Mouse (Mus musculus): ENCODE measurements around the gene Syt17.
A peak's percentile ranks its signal among the peaks of the same experiment; 100 is the strongest.

Syt17 gene

DNA sequence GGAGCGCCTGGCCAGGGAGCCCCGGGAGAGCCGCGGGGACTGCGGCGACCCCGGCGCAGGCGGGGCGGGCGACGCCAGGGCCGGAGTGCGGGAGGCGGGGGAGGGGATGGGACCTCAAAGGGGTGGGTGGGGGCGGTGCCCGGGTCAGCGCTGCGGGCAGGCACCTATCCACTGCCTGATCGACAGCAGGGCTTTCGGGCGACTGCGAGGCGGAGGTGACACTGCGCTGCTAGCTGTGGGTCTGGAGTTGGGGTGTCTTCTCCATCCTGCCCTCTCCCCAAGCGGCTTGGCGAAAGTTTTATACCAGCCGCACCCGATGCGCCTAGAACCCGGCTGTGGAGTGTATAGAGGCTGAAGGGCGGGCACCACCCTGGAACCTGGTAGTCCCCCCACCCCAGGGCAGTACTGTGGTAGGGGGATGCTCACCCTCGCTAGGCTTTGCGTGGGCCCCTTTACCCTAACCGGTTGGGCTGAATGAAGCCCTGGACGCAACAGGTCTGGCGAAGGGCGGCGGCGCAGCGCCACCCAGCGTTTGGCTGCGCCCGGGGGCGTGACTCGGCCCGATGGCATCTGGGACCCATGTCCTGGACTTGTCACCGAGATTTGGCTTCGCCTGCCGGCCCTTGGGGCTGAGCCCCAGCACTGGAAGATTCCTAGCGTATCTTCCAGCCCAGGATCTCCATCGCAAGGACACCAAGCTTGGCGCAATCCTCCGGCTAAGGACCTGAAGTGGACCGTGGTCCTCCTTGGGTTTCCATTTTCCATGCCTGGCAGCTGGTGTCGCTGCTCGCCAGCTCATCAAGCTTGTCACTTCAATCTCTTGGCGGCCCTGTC lies at the start of gene Syt17:
Syt17 (minus strand) TSS at position 89 of the 834 bp plus-strand sequence.
- peak; percentile 33 for DNase-seq (ENCODE audit: low spot score)

DNA sequence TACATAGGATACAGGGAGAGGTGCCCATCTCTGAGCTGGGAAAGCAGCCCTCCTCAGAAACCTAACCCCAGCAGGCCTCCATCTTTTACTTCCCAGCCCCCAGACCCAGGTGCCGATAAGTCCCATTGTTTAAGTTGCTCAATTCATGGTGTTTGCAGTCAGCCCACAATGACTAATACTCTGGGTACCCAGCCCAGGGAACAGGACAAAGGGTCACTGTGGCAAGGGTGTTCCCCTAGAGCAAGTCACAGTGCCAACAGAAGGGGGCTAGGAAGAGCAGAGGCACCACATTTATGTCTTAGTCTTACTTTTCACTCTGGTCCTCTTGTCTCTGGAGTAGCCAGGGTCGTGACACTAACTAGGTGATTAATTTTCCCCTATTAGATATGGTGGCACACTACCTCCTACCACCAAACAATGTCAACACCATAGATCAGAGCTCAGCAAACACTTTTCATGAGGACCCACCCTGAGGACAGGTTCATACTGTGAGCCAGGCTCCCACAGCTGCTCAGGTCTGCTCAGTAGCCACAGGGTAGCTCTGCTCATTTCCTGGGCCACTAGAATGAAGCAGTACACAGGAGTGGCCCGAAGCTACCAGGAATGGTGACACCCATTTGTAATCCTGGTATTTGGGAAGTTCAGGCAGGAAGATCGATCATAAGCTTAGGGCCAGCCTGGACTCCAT lies 47.0 kb upstream of the Syt17 start:
- no peak for DNase-seq (ENCODE audit: low spot score)

DNA sequence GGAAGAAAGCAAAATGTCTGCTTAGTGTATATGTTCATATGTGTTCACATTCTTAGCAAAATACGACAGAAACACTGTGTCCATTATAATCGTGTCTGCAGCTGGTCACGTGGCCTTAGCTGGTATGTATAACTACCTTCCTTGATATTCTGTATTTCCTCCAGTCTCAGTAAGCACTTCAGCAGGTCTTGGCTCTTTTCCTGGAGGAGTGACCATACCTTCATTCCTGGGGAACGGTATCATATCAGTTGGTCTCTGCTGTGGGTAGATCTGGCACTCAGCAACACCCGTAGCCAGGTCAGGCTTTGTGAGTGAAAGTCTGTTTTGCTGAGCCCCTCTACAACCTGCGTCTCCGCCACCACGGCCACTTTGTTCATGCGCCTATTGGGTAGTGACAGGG lies 45.9 kb upstream of the Syt17 start:
- DNase-seq (ENCODE audit: low spot score): no peak

DNA sequence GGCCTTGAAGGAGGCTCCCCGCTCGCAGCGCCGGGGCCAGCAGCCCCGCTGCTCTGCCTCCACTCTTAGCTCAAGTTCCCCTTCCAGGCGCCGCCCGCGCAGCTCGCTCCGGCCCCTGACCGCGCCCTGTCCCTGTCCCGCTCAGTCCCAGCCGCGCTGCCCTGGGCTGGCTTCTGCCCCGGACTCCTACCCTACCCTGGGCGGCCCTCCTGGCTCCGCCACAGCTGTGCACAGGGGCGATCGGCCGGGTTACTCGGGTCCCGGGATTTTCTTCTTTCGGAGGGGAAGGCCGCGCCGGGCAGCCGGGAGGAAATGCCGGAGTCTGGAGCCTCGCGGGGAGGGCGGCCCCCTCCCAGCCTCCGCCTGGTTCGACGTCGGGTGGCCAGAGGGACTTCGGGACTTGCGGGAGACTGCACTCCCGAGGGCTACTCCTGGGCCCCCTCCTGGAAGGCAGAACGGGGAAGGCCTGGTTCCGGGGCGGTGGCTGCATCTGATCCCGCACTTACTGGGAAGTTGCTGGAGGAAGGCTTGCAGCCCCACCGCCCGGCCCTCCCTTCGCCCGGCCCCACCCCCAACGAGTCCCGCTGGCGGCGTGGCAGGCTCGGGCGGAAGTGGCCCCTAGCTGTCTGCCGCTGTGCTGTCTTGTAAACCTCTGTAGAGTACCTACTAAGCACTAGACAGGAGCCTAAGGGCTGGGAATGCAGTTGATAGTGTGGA lies 43.6 kb upstream of the Syt17 start, which contains the start of gene Itpripl2:
Itpripl2 (minus strand) TSS at position 545 of the 717 bp plus-strand sequence.
- DNase-seq (ENCODE audit: low spot score): peak; percentile 58

DNA sequence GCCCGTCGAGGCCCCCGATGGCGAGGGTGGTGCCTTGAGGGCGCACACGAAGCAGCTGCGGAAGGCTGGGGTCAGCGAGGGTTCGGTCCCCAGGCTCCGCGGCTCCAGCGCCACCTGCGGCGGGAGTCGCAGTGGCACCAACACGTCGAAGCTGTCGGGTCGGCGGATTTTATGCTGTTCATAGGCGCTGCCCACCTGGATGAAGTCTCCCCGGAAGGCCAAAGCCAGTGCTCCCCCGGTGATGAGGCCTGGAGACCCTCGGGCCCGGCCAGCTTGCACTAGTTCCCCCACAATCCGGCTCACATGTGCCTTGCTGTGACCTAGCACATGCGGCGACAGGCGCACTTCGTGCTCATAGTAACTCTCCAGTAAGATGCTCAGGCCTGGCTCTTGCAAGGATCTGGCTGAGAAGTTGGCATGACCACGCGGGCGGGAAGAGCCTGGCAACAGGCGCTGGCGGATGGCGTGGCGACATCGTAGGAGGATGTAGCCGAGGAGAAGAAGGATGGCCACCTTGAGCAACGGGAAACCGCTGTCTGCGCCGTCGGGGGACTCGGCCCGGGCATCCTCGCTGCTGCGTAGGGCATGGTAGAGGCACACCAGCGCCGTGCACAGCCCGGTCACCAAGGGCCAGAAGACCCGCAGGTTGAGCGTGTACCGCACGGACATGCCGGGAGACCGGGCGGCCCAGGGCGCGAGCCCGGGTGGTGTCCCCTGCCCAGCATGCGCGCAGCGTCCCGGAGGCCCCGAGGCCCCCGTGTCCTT lies 42.8 kb upstream of the Syt17 start:
- peak; percentile 13 for DNase-seq (ENCODE audit: low spot score)

DNA sequence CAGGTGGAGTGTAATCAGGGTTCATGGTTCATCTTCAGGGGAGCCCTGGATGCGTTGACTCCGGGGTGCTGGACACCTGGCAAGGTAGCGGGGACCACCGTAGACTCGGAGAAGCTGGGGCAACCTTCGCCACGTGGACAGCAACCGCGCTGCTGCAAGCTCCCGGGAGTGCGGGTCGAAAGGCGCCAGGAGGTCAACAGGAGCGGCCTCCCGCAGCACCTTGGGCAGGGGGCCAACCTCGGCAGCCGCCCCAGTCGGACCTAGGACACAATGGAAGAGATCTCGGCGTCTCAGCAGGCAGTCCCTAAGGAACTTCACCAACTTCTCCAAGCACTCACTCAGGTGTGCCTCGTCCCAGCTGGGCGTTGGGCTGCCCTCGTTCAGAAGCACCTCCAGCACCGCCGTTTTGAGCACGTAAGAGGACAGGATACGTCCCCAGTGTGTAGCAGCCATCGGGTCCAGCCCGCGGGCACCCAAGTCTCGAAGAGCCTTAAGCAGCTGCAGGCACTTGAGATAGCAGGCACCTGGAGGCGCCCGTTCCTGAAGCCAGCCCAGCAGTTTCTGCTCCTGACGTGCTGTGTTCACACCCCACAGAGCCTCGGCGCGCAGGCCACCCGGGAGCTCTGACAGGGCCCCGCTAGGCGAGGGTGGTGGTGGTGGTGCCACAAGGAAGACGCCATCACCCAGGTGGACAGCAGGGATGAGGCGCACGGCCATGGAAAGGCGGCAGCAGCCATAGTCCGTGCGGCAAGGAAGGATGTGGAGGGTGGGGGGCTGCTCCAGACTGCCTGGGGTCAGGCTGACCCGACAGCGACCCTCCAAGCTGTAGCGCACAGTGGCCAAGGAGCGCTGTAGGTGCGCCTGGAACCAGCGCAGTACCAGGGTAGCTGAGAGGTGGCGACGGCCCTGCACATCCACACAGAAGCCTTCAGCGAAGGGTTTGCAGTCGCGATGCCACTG lies 42.0 kb upstream of the Syt17 start:
- DNase-seq (ENCODE audit: low spot score): no peak

DNA sequence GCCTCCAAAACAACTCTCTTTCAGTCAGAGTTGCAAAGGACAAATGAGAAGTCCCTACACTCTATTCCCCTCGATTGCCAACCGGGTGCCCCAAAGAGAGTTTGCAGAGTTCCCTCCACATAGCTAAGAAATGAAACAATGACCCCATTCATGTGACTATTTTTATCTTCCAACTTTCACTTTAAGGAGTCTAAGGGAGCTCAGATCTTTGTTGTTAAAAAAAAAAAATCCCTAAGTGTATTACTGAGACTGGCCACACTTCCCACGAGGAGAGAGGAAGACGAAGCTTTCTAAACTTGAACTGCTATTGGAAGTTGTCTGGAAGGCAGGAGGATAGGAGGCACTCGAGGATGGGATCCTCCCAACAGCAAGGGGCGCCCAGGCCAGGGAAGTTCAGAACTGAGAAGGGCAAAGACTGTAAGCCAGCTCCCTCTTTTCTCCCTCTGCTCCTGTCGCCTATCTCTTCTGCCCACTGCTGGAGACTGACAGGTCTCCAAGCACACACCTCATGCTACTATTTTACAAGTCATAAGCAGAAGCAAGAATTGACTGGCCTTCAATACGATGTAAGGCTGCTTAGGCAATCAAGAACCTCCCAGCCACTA lies 40.1 kb upstream of the Syt17 start:
- no peak for DNase-seq (ENCODE audit: low spot score)

DNA sequence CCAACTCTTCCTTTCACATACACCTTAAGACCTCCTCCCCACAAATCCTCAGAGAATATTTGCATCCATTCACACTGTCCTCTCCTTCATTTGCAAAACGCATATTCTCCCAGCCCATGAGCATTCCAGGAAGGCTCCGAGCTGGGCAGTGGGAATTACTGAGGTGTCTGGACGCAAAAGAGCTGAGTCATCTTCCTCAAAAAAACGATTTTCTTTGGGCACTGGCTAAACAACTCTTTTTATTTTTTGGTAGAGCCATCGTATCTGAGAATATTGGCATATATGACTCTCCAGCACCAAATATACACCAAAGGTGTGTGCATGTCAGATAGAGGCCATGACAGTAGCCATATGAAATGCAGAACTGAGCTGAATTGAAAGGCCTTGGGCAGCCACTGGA lies 38.9 kb upstream of the Syt17 start:
- no peak for DNase-seq (ENCODE audit: low spot score)

DNA sequence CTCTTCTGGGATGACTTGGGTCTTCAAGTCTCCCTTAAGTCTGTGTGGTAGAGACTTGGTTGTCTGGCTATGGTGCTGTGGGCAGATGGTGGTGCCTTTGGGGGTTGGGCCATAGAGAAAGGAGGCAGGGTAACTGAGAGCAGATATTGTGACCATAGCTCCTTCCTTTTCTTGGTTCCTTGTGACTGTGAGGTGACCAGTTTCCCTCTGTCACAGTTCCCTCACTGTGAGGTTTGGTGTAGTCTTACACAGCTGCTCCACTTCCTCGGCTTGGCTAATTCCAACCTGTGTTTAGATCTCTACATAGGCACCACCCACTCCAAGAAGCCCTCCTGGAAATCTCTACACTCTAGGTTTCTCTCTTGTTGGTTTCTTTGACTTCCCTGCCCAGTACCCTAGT lies 36.0 kb upstream of the Syt17 start:
- DNase-seq (ENCODE audit: low spot score): no peak

DNA sequence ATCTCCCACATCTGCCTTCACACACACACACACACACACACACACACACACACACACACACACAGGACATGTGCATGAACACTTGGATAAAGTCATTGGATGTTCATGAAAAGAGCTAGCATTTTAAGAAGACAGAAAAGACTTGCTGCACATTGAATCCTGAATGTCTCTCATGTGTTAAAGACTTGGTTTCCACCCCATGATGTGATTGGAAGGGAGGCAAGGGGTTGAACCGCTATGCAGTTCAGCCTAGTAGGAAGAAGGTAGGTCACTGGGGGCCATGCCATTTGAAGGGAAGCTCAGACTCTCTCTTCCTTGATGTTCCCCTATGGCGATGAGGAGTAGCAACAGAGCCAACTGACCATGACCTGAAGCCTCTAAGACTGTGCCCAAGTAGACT lies 34.0 kb upstream of the Syt17 start:
- DNase-seq (ENCODE audit: low spot score): no peak

DNA sequence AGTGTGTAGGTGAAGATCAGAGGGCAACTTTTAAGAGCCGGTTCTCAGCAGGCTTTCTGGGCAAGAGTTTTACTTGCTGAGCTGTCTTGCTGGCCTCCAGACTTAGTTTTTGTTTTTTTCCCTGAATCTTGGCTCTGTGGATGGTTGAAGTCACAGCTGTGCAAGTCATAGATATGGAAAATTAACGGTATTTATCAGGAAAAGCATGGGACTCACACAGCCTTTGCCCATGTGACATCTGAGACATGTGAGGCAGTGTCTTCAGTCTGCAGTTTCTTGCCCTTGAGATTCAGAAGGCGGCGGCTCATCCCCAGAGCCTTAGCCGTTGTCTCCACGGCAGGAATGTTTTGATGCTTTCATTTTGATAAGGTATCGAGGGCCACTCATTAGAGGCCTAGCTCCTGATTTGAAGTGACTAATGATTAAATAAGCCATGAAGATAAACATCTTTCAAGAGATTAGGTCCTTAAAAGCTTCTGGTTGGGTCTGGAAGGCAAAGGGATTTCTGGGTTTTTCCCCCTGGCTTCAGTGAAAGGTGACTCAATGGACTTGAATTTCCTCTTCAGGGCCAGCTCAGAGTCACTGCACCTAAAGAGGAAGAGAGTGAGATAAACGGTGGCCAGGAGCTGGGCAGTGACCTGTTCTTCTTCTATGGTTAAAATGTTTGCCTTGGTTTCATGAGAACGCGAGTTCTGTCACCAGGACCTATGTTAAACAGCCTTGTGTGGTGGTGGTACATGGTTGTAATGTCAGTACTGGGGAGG lies 33.2 kb upstream of the Syt17 start:
- DNase-seq (ENCODE audit: low spot score): no peak

DNA sequence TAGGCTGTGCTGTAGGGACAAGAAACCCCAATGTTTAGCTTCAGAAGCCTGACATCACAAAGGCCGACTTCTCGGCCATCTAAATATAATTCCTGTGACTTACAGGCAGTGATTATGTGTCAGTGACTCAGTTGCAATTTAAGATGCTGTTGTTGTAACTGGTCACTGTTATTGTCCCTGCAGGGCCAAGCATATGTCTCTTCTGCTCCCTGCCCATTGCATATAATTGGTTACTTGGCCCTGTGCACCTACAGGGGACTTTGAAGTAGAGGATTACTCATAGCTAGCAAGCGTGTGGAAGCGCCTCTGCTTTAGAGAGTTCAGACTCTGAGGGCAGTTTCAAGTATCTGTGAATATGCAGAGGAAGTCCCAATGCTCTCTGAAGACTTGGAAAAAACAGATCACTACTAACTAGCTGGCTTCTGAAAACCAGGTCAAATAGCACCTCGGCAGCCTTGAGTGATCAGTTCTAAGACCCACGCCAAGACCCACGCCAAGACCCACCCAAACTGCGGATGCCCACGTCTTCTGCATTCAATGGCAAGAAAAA lies 32.2 kb upstream of the Syt17 start:
- no peak for DNase-seq (ENCODE audit: low spot score)

DNA sequence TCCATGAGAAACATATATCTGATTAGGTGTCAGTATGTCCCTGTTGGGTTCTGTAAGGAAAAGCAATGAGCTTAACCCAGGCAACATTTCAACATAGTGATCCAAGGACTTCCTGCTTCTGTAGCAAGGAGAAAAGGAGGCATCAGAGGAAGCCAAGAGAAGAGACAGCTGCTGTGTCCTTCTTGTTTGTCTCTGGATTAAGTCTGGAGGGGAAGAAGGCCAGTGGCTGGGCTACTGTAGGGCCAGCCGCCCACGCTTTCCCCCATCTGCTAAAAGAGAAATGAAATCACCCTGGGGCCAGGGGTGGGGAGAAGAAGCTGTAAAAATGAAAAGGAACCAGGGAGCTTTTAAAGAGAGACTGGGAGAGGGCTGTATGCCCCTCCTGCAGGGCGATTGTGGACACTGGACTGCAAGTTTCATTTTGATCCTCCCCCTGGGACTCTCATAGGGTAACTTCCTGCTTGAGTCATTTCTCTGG lies 30.9 kb upstream of the Syt17 start:
- peak; percentile 32 for DNase-seq (ENCODE audit: low spot score)

DNA sequence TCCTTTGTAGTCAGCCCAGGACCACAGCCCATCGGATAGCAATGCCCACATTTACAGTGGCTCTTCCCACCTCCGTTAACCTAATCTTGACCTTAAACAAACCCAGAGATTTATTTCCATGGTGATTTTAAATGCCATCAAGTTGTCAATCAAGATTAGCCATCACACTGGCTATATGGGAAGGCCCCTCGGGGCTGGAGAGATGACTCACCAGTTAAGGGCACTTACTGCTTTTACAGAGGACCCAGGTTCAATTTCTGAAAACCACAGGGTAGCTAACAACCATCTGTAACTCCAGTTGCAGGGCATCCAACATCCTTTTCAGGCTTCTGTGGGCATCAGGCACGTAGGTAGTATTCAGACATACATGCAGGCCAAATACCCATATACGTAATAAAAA lies 28.4 kb upstream of the Syt17 start:
- DNase-seq (ENCODE audit: low spot score): no peak

DNA sequence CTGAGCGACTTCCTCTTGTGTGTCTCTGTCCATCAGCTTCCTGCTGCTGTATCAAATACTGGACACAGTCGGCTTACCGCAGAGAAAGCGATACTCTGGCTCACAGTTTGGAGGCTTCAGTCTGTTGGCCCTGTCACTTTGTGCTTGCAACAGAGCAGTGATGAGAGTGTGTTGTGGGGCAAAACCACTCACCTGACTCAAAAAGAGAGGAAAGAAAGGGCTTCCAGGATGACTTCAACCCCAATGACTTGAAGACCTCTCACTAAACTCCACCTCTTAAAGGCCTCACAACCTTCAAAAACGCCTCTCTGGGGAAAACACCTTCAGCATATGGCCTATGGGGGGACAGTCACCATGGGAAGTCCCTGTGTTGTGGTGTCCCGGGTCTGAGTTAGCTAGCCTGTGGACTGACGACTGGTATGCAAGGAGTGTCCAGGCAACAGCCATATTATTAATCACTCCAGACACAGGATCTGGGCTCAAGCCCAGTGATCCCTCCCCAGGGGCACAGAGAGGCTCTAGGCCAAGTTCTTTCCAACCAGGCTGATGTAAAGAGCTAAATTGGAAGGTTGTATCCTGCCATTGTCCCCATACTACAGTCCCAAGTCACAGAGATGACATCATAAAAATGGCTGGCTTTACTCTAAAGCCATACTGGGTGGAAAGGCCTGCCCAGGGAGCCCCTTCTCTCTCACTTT lies 27.1 kb upstream of the Syt17 start:
- DNase-seq (ENCODE audit: low spot score): no peak

DNA sequence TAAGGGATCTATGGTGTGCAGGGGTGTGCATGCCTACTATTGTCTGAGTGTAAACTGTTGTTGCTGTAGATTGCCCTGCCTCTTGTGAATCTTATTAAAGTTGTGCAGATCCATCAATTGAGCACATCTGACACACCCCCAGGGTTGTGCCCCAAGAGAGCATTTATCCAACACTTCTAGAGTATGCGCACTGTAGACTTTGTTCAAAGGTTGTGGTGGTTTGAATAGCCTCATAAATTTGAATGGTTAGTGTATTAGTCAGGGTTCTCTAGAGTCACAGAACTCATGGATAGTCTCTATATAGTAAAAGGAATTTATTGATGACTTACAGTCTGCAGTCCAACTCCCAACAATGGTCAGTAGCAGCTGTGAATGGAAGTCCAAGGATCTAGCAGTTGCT lies 24.9 kb upstream of the Syt17 start:
- no peak for DNase-seq (ENCODE audit: low spot score)

DNA sequence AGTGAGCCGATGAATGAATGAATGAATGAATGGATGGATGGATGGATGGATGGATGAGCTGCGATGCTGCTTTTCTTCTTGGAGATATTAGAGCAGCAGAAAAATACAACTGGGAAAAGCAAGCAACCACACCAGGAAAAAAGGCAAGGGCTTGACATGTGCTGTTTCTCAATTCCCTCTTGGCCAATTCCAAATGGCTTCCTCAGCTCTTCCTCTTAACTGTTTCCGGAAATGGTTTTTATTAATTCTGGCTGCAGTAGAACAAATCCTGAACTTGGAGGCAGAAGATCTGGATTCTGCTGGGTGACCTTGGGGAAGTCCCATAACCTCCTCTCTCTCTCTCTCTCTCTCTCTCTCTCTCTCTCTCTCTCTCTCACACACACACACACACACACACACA lies 20.0 kb upstream of the Syt17 start:
- no peak for DNase-seq (ENCODE audit: low spot score)

DNA sequence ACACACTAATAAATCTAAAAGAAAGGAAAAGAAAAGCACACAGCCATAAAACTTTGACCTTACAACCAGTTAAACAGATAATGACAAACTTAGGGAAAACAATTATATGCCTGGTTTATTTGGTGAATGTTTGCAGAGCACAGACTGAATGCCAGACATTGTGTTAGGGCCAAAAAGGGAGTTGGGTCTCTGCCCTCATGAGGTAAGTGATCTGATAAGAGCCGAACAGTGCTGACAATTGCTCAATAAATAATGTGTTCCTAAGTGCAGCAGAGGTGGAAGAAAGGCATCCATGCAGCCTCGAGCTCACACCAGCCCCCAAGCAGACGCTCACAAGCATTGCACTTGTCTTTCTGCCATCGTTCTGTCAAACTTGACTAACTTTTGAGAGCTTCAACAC lies 16.4 kb upstream of the Syt17 start:
- no peak for DNase-seq (ENCODE audit: low spot score)
